ENCODE assay signal across 19 mouse cellular contexts in the genomic region with DNA sequence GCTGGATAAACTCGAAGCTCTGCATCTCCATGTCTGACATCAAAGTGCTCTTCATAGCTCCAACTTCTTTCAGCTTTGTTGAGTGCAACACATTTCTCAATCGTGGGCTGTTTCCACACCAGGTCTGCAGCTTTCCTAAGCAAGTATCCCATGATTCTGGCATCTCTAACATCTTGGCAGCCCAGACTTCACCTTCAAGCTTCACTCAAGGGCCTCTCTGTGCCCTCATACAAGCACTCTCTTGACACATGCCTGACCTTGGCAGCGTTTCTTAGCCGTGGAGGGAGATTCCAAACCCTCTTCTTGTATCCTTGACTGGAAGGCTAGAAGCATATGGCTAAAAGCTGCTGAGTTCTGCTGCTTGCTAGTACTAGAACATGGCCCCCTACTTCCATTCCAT.
"Had no signal": no experiment of that assay in that cellular context is flagged by ENCODE, and none has a peak within 500 bp of the region (broad histone marks: within the 10 kb centered on the region; RNA-seq: fewer than 3 reads in every experiment).

No protein-coding gene starts in this region.

- H3K9ac ChIP-seq: liver, embryonic 13.5 days; lung, embryonic 15.5 days; neural tube, embryonic 12.5 days; neural tube, embryonic 15.5 days; stomach, embryonic 15.5 days had no signal

- ATAC-seq: inflammation-experienced regulatory T-cells, adult 6 months; intestine, postnatal 0 days had no signal

- H3K27ac ChIP-seq: kidney, postnatal 0 days; left cerebral cortex, adult 2 months; liver, embryonic 13.5 days; lung, embryonic 15.5 days; neural tube, embryonic 12.5 days; neural tube, embryonic 15.5 days; stomach, embryonic 15.5 days had no signal

- DNase-seq: kidney, adult 2 months; kidney, postnatal 36 days; layer of hippocampus, postnatal 36 days; liver, embryonic 13.5 days; midbrain, embryonic 14.5 days; right cerebral cortex, adult 18-20 months; right cerebral cortex, postnatal 14 days; right cerebral cortex, postnatal 4 days; spleen, adult 18-20 months; thymus, postnatal 36 days had no signal

- H3K27me3 ChIP-seq: liver, embryonic 13.5 days; lung, embryonic 15.5 days; neural tube, embryonic 12.5 days; neural tube, embryonic 15.5 days; stomach, embryonic 15.5 days had no signal

- H3K4me1 ChIP-seq: liver, embryonic 13.5 days; neural tube, embryonic 12.5 days; neural tube, embryonic 15.5 days; stomach, embryonic 15.5 days had no signal

- H3K36me3 ChIP-seq: liver, embryonic 13.5 days; lung, embryonic 15.5 days; neural tube, embryonic 12.5 days; neural tube, embryonic 15.5 days; stomach, embryonic 15.5 days had no signal

- H3K4me3 ChIP-seq: left cerebral cortex, adult 2 months; liver, embryonic 13.5 days; lung, embryonic 15.5 days; neural tube, embryonic 12.5 days; neural tube, embryonic 15.5 days; stomach, embryonic 15.5 days had no signal

- H3K4me2 ChIP-seq: liver, embryonic 13.5 days; lung, embryonic 15.5 days; midbrain, embryonic 11.5 days; neural tube, embryonic 12.5 days; neural tube, embryonic 15.5 days; stomach, embryonic 15.5 days had no signal

- H3K9me3 ChIP-seq: liver, embryonic 13.5 days; lung, embryonic 15.5 days; neural tube, embryonic 12.5 days; neural tube, embryonic 15.5 days; stomach, embryonic 15.5 days had no signal
